Mouse (Mus musculus) v-Abl transformed pro-B cells (cell line): ENCODE data around the gene Ctnnd2.

ENCODE experiments used
- in situ Hi-C, 2 experiments: fragments of 400-800 bp; cut with MboI; formaldehyde crosslinking; loops; one replicate each; pipeline ENCODE4 v1.15.1; 2025; ENCODE audit not compliant: unreplicated experiment in 2 of 2

Ctnnd2 gene

GRCm38 (mm10) chr15:30235210-30236034, 63.0 kb downstream of the Ctnnd2 start:
- in situ Hi-C loops, result no loop called here

- in situ Hi-C loops, result no loop called here
Measured at GRCm38 (mm10) chr15:30240881-30241280, 68.5 kb downstream of the Ctnnd2 start.

- in situ Hi-C loops, result no loop called here
Measured at GRCm38 (mm10) chr15:30268822-30269221, 96.4 kb downstream of the Ctnnd2 start.

- in situ Hi-C loops, result no loop called here
Measured at GRCm38 (mm10) chr15:30271141-30271572, 98.8 kb downstream of the Ctnnd2 start.

- in situ Hi-C loops, result no loop called here
Measured at GRCm38 (mm10) chr15:30272326-30272725, 99.9 kb downstream of the Ctnnd2 start.

GRCm38 (mm10) chr15:30275721-30276120, 103.3 kb downstream of the Ctnnd2 start:
- in situ Hi-C loops, result no loop called here

GRCm38 (mm10) chr15:30276691-30277090, 104.3 kb downstream of the Ctnnd2 start:
- in situ Hi-C loops, result no loop called here

GRCm38 (mm10) chr15:30278610-30279009, 106.2 kb downstream of the Ctnnd2 start:
- in situ Hi-C loops, result no loop called here

GRCm38 (mm10) chr15:30285572-30286244, 113.3 kb downstream of the Ctnnd2 start:
- in situ Hi-C loops, result no loop called here

- in situ Hi-C loops, result no loop called here
Measured at GRCm38 (mm10) chr15:30286245-30286642, 113.9 kb downstream of the Ctnnd2 start.

GRCm38 (mm10) chr15:30302824-30303223, 130.4 kb downstream of the Ctnnd2 start:
- in situ Hi-C loops, result no loop called here

- in situ Hi-C loops, result no loop called here
Measured at GRCm38 (mm10) chr15:30306437-30306836, 134.0 kb downstream of the Ctnnd2 start.

- in situ Hi-C loops, result no loop called here
Measured at GRCm38 (mm10) chr15:30322543-30322942, 150.2 kb downstream of the Ctnnd2 start.

- in situ Hi-C loops, result no loop called here
Measured at GRCm38 (mm10) chr15:30333336-30334310, 161.2 kb downstream of the Ctnnd2 start.

- in situ Hi-C loops, result no loop called here
Measured at GRCm38 (mm10) chr15:30338585-30339197, 166.3 kb downstream of the Ctnnd2 start.

GRCm38 (mm10) chr15:30345754-30346153, 173.4 kb downstream of the Ctnnd2 start:
- in situ Hi-C loops, result no loop called here

- in situ Hi-C loops, result no loop called here
Measured at GRCm38 (mm10) chr15:30364491-30364890, 192.1 kb downstream of the Ctnnd2 start.

GRCm38 (mm10) chr15:30369997-30370396, 197.6 kb downstream of the Ctnnd2 start:
- in situ Hi-C loops, result no loop called here

GRCm38 (mm10) chr15:30371151-30371550, 198.8 kb downstream of the Ctnnd2 start:
- in situ Hi-C loops, result no loop called here

- in situ Hi-C loops, result no loop called here
Measured at GRCm38 (mm10) chr15:30373654-30374215, 201.3 kb downstream of the Ctnnd2 start.
